Mouse (Mus musculus) urinary bladder, adult 2 months (tissue): Measurements from ENCODE around the gene Ago1. TPM values are rescaled to one million over a fixed set of nuclear protein-coding genes. Genes with fewer than 3 reads are reported as not detected.

Experiments used
- DNase-seq: peaks from one replicate; pipeline ENCODE4 v3.0.0; 2022; ENCODE audit warnings: low spot score
- polyA plus RNA-seq: library from polyadenylated mRNA; depleted of rRNA; stranded (reverse); fragments of >200 nt; gene quantifications from 2 replicates; pipeline ENCODE4 v1.2.3, GENCODE M21; 2012; rRNA removed

Ago1 gene
- polyA plus RNA-seq, 1 experiment: 13.2 TPM

GRCm38 (mm10) chr4:126412526-126412925 is 55.9 kb downstream of the Ago1 start:
- no peak for DNase-seq

Other genes with a start within 250 kb of the Ago1 start
- gene Map7d1, start 212.2 kb downstream of the Ago1 start, polyA plus RNA-seq: 103 and 127 TPM in 2 replicates
- gene Trappc3, start 206.3 kb downstream of the Ago1 start, polyA plus RNA-seq: 85.7 and 101 TPM in 2 replicates
- 17.6 and 22.6 TPM in 2 replicates for gene Col8a2, start 181.8 kb downstream of the Ago1 start, polyA plus RNA-seq
- gene Adprhl2, start 146.9 kb downstream of the Ago1 start, polyA plus RNA-seq: 42.3 and 48.2 TPM in 2 replicates
- 25.8 and 40.1 TPM in 2 replicates for gene Tekt2, start 142.9 kb downstream of the Ago1 start, polyA plus RNA-seq
- 5.9 and 6.8 TPM in 2 replicates for gene Ago3, start 39.0 kb downstream of the Ago1 start, polyA plus RNA-seq
- 4.8 and 5.3 TPM in 2 replicates for gene Ago4, start 64.9 kb upstream of the Ago1 start, polyA plus RNA-seq
- gene Clspn, start 88.4 kb upstream of the Ago1 start, polyA plus RNA-seq: 0.74 and 0.81 TPM in 2 replicates
- 20.7 and 26.9 TPM in 2 replicates for gene 5730409E04Rik, start 141.2 kb upstream of the Ago1 start, polyA plus RNA-seq
- gene Psmb2, start 209.0 kb upstream of the Ago1 start, polyA plus RNA-seq: 174 and 200 TPM in 2 replicates